Mouse (Mus musculus): ENCODE results near the gene Syngr1.
"Not testable (repeated sequence)": the region's sequence is repeated elsewhere in the genome, so short reads cannot be mapped to it uniquely, and the experiment has no call there.

GRCm38 (mm10) chr15:80122431-80122830 is 31.3 kb downstream of the Syngr1 start:
- TF ChIP-seq CTCF, EP300 (IDR thresholded peaks at IDR 0.05; ENCODE audit: low read depth): not testable (repeated sequence)

Data from liver, postnatal 0 days (tissue).